Mouse (Mus musculus) ovary, postnatal 10 days (tissue): ENCODE results near the gene Anapc2.

Experiments
- DNase-seq: peaks from one replicate; pipeline ENCODE4 v3.0.0; 2022; ENCODE audit warnings: low spot score

Gene Anapc2

DNA sequence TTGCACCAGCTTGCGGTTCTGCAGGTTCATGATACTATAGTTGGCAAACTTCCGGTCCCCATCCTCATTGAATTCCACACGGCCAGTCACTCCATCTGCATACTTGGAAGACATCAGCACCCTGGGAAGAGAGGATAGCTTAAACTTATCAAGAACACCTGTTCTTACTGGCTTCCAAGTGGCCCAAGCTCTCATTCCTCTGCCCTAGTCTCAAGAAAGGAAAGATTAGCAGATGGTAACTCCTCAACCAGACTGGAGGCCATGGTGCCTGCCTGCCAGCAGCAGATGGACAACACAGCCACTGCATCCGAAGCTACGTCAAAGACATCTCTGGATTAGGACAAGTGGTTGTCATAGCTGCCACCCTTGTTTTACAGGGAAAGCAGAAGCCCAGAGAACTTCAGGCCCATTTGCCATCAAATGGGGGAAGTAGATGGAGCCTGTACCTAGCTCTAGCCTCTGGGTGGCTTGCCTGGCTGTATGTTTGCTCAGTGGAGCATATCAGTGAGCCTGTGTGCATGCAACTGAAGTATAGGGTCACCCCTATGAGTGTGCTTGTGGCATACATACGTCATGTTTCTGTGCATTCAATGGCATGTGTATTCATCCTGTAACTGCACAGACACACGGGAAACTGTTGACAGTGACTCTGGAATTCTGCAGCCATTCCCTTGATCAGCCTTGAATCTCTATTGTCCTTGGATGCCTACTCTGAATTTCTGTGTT, 31.8 kb downstream of the Anapc2 start:
- no peak for DNase-seq

DNA sequence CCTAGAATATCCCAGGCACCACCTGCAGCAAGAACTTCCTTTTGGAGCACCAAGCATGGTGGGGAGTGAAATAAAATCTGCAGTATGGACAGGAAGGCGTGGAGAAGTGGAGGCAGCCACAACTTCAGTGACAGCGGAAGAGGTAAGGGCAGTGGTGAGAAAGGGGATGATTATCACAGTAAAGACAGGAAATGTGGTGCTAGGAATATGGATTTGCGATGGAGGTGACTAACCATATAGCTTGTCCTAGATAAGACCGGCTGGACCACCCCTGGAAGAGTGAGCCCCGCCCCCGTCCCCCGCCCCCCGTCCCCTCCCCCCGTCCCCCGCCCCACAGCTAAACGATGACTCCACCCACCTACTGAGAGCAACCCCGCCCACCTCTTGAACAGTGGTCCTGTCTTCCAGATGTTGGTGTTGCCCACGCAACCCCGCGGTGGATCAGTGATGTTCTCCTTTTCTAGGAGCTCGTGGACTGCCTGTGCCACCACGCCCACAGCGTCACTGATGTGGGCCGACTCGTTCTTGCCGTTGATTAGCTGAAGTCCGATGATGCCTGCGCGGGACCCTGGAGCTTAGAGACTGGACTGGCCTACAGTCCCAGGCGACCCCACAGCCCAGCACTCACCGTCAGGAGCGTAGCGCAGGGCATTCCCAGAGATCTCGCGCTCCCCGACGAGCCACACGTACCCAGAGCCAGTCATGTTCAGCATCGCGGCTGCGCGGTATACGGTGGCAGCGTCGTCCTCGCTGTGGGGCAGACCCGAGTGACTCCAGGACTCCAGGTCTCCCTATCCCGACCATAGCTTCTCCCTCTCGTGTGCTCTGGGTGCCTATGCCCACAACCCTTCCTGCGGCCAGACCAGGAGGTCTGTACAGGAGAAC, 32.6 kb downstream of the Anapc2 start:
- no peak for DNase-seq

GRCm38 (mm10) chr2:25305587-25306359, 33.5 kb downstream of the Anapc2 start:
- no peak for DNase-seq

- no peak for DNase-seq
These were observed 37.9 kb downstream of the Anapc2 start for GRCm38 (mm10) chr2:25310180-25310579.

DNA sequence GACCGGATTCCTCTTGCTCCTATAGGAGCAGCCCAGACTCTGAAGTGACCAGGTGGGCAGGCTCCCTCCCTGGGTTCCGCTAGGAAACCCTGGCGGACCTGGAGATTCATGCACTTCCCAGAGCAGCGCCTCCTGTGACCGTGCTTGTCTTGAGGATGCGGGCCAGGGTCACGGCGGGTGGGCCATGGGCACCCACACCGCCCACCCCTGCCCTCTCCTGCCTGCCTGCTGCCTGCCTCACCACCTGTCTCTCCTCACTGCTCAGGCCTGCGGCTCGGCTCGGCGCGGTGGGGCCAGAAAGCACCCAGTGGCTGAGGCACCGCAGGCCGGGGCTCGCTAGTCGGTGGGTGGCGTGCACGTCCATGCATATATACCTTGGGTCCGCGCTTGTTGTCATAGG, 38.7 kb downstream of the Anapc2 start:
- DNase-seq = no peak

- no peak for DNase-seq
These were observed 39.2 kb downstream of the Anapc2 start for GRCm38 (mm10) chr2:25311491-25311891.

GRCm38 (mm10) chr2:25318119-25318966, 46.1 kb downstream of the Anapc2 start:
- DNase-seq = no peak

DNA sequence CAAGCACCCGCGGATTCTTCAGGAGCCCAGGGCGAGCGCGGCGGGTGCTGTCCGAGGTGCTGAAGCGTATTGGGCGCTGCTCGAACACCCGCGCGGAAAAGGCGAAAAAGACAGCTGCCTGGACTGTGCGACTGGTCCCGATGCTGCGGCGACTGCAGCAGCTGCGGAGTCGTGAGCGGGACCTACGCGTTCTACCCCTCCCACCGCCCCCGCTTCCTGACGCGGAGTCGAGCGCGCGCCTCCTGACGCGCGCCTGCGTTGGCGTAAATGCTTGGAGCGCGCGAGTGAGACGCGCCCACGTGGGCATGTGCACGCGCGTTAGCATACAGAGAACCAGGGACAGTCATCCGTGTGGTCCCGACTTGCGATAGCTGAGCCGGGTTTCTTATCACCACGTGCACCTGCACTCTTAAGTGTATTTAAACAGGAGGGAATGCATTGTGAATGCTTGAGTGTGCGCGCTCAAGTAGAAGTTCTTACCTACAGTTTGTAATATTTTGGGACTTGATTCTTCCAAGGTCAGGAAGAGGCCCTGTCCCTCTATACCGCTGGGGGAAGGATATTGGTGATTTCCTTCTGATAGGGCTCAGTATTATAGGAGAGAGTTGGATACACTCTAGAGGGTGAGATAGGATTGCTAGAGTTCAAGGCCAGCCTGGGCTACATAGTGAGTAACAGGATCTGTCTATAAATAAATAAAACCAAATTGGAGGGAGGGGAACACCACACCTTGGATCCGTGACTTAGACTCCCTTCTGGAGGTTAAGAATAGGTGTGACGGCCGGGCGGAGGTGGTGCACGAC, 46.9 kb downstream of the Anapc2 start, which contains the start of gene Grin1:
TSS of gene Grin1 (minus strand) at position 217 of the 803 bp plus-strand sequence.
- DNase-seq = peak; percentile 39

- DNase-seq = no peak
These were observed 47.8 kb downstream of the Anapc2 start for GRCm38 (mm10) chr2:25320084-25320483.

DNA sequence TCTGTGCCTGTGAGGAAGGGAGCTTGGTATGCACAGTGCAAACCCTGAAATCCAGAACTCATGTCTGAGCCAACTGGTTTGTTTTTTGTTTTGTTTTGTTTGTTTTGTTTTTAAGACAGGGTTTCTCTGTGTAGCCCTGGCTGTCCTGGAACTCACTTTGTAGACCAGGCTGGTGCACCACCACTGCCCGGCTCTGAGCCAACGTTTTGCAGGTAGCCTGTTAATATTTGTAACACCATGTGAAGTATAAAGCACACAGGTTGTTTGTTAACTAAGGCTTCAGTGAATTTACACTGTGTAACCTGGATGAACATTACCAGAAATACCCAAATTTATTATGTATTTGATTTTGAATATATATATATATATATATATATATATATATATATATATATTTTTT, 53.8 kb downstream of the Anapc2 start:
- DNase-seq = no peak

DNA sequence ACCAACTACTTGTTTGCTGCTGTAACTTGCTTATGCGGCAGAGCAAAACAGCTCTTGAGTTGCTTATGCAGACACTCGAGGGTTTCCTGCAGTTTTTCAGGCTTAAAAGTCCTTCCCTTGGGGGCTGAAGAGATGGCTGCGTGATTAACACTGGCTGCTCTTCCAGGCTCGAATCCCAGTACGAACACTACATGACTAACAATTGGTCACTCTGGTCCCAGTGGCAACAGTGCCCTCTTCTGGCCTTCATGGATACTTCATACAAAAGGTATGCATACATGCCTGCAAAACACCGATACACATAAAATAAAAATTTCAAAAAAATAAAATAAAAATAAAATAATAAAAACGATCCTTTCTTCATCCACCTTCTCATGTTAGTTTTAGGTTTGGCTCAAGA, 56.2 kb downstream of the Anapc2 start:
- no peak for DNase-seq

- DNase-seq = no peak
These were observed 59.2 kb downstream of the Anapc2 start for GRCm38 (mm10) chr2:25331470-25331869.

DNA sequence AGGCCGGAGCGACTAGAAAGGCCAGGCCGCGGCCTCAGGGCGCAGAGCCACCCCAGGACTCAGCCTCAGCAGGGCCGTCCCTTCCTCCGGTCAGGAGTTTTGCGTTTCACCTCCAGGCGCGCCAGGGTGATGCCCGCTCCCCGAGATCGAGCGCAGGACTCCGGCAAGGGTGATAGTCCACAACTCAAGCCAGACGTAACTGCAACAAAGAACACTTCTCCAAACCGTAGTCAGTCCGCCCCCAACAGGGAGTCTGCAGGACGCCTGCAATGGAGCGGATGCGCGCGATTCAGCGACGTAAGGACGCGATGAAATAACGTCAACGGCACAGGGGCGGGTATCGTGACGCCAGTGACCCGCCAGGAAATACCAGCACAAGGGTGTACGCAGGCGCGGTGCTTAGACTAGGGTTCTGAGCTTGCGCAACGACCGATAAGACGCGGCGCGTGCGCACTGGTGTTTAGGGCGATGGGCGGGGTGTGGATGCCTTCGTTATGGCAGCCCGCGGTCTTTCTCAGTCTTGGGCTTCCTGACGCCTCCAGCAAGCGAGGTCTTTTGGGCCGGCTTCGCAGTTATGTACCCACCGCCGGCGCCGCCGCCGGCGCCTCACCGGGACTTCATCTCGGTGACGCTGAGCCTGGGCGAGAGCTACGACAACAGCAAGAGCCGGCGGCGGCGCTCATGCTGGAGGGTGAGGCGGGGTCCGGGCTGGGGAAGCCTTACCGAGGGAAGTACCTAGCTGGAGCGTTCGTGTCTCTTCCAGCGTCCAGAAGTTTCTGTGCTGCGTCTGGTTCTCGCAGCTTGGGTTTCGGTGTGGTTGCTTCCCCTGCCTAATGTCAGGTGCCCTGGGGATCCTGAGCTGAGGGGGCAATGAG, 60.2 kb downstream of the Anapc2 start, which contains the start of gene Man1b1:
TSS of gene Man1b1 (plus strand) at position 53 of the 875 bp plus-strand sequence.
- DNase-seq = peak; percentile 99

GRCm38 (mm10) chr2:25333569-25333968, 61.3 kb downstream of the Anapc2 start:
- no peak for DNase-seq
